9 mouse cellular contexts compared by ENCODE assay signal in genomic region chr15:100451245-100451644, GRCm38 (mm10). TPM values are rescaled to one million over a fixed set of nuclear protein-coding genes. Genes with fewer than 3 reads are reported as not detected.
DNase-seq lines count a peak whose midpoint lies in the region; ATAC-seq lines count a peak whose summit lies in the region.
"Had no signal": no experiment of that assay in that cellular context is flagged by ENCODE, and none has a peak within 500 bp of the region (broad histone marks: within the 10 kb centered on the region; RNA-seq: fewer than 3 reads in every experiment).

No protein-coding gene starts in this region.

- ATAC-seq in heart, embryonic 11.5 days (replicated peaks; ENCODE audit: insufficient number of reproducible peaks, low FRiP score, low TSS enrichment), result no peak
- no peak for ATAC-seq in activated CD4-positive, CD25-positive, alpha-beta regulatory T cell, adult 4 months

- no peak overlapping the region for H3K27ac ChIP-seq in heart, embryonic 11.5 days (ENCODE audit: low read depth, low read length)

- no peak overlapping the region for H3K4me2 ChIP-seq in heart, embryonic 11.5 days

- no peaks in the 10 kb centered on the region for H3K36me3 ChIP-seq in heart, embryonic 11.5 days (ENCODE audit: control insufficient read depth, insufficient read depth, low read length)

- H3K9ac ChIP-seq in heart, embryonic 11.5 days (ENCODE audit: low read depth, low read length), result no peak overlapping the region

- 70% methylated on average over 16 of the region's 16 CpGs for WGBS in heart, embryonic 11.5 days (ENCODE audit: insufficient replicate concordance)

- no peaks in the 10 kb centered on the region for H3K27me3 ChIP-seq in heart, embryonic 11.5 days (ENCODE audit: control insufficient read depth, insufficient read depth, low read length)

- H3K4me3 ChIP-seq in heart, embryonic 11.5 days (ENCODE audit: low read depth, low read length), result no peak overlapping the region
- H3K4me3 ChIP-seq: megakaryocyte, embryonic 14.5 days had no signal

- no peaks in the 10 kb centered on the region for H3K9me3 ChIP-seq in heart, embryonic 11.5 days (replicated peaks; ENCODE audit: control insufficient read depth, low read length)
- H3K9me3 ChIP-seq: megakaryocyte, embryonic 14.5 days had no signal

- DNase-seq in heart, adult 11 months, result peak; percentile 96
- DNase-seq in ovary, postnatal 36 days (ENCODE audit: low spot score), result peak; percentile 29
- DNase-seq in ovary, adult 18-20 months (ENCODE audit: low spot score), result no peak
- peak; percentile 31 to 54 for DNase-seq in heart, adult 9 months (ENCODE audit: low spot score in 2 of 2)
- DNase-seq in right cerebral cortex, postnatal 4 days, result peak; percentile 50
- DNase-seq in spleen, postnatal 36 days (ENCODE audit: low spot score in 2 of 2), result no peak

- no peaks in the 10 kb centered on the region for H3K4me1 ChIP-seq in heart, embryonic 11.5 days (ENCODE audit: control insufficient read depth, insufficient read depth, low read length)

RNA-seq across cellular contexts. Expression of gene Letmd1, which starts 17.6 kb away (rescaled TPM):
- 19.0 and 19.3 TPM in 2 replicates for polyA plus RNA-seq in heart, embryonic 11.5 days (2014; fragmentation: Nextera tagmentation; extraction: Ambion mirVana)
- 10 to 100 TPM; 31.4 to 33.0 TPM for polyA plus RNA-seq in activated CD4-positive, CD25-positive, alpha-beta regulatory T cell, adult 4 months (2017; shearing (Covaris generic))

RNA-seq across cellular contexts. Expression of gene Slc11a2, which starts 26.4 kb away (rescaled TPM):
- polyA plus RNA-seq in heart, embryonic 11.5 days (2014; fragmentation: Nextera tagmentation; extraction: Ambion mirVana), result 14.9 and 15.5 TPM in 2 replicates
- 10 to 100 TPM; 22.8 TPM for polyA plus RNA-seq in activated CD4-positive, CD25-positive, alpha-beta regulatory T cell, adult 4 months (2017; shearing (Covaris generic))

RNA-seq across cellular contexts. Expression of gene Gm5475, which starts 29.3 kb away (rescaled TPM):
- not detected in 2 replicates for polyA plus RNA-seq in heart, embryonic 11.5 days (2014; fragmentation: Nextera tagmentation; extraction: Ambion mirVana)
- polyA plus RNA-seq in activated CD4-positive, CD25-positive, alpha-beta regulatory T cell, adult 4 months (2017; shearing (Covaris generic)), result under 1 TPM in 1 of 2 experiments, not detected in 1; 0.33 TPM

RNA-seq across cellular contexts. Expression of gene Csrnp2, which starts 44.0 kb away (rescaled TPM):
- polyA plus RNA-seq in heart, embryonic 11.5 days (2014; fragmentation: Nextera tagmentation; extraction: Ambion mirVana), result 9.4 and 10.2 TPM in 2 replicates
- 1 to 10 TPM; 1.2 to 1.8 TPM for polyA plus RNA-seq in activated CD4-positive, CD25-positive, alpha-beta regulatory T cell, adult 4 months (2017; shearing (Covaris generic))

Comparison
In these comparisons a context has a peak if more than half of its experiments do, and no peak if none do; other contexts are left out.
1. DNase-seq: peak in heart, adult 11 months (single experiment), ovary, postnatal 36 days (single experiment), heart, adult 9 months (2 of 2) and right cerebral cortex, postnatal 4 days (single experiment); none in ovary, adult 18-20 months (single experiment) and spleen, postnatal 36 days (0 of 2).